Mouse (Mus musculus) lung, postnatal 0 days (tissue): ENCODE measurements around the gene Rad51b.

ENCODE experiments used
- CTCF ChIP-seq: IDR thresholded peaks from 2 replicates; pipeline ENCODE4 v1.5.1; 2016; ENCODE audit warnings: antibody characterized with exemption, mild to moderate bottlenecking
- EP300 ChIP-seq: IDR thresholded peaks from 2 replicates; pipeline ENCODE4 v1.6.1; 2016; ENCODE audit warnings: antibody characterized with exemption, mild to moderate bottlenecking, control low read depth

- TF ChIP-seq EP300 (no peak), CTCF (no peak)
Measured at GRCm38 (mm10) chr12:79609399-79610010, 312.4 kb downstream of the Rad51b start.
